Mouse (Mus musculus) embryonic facial prominence, embryonic 14.5 days (tissue): Measurements from ENCODE around the gene Rita1. TPM values are rescaled to one million over a fixed set of nuclear protein-coding genes. Genes with fewer than 3 reads are reported as not detected.
A peak's percentile ranks its signal among the peaks of the same experiment; 100 is the strongest.

Experiments
- ATAC-seq: fragments of 200-750 bp; cut with Nextera tagmentation; 2 replicates; pipeline ENCODE4 v1.8.0; 2017; ENCODE audit warnings: low read depth, moderate number of reproducible peaks, moderate TSS enrichment
- DNase-seq: peaks from one replicate; pipeline ENCODE4 v3.0.0-alpha.2; 2015; ENCODE audit warnings: low spot score
- H3K27ac ChIP-seq: fragments of 300-500 bp; sonication (generic); replicated peaks from 2 replicates; pipeline ENCODE4 v1.5.1; 2014; ENCODE audit warnings: low read depth, mild to moderate bottlenecking, low read length, moderate library complexity
- H3K27me3 ChIP-seq: fragments of 300-500 bp; sonication (generic); replicated peaks from 2 replicates; pipeline ENCODE4 v1.6.1; 2014; ENCODE audit warnings: low read length; ENCODE audit not compliant: control insufficient read depth, insufficient read depth
- H3K36me3 ChIP-seq: fragments of 300-500 bp; sonication (generic); 2 replicates; pipeline ENCODE4 v1.6.1; 2014; ENCODE audit warnings: low read length, mixed read lengths; ENCODE audit not compliant: control insufficient read depth, insufficient read depth
- H3K4me1 ChIP-seq: fragments of 300-500 bp; sonication (generic); 2 replicates; pipeline ENCODE4 v1.6.1; 2014; ENCODE audit warnings: antibody characterized with exemption, low read length; ENCODE audit not compliant: control insufficient read depth, insufficient read depth
- H3K4me2 ChIP-seq: fragments of 300-500 bp; sonication (generic); 2 replicates; pipeline ENCODE4 v1.6.1; 2014; ENCODE audit warnings: low read depth, mild to moderate bottlenecking, low read length, moderate library complexity, mixed read lengths
- H3K4me3 ChIP-seq: fragments of 300-500 bp; sonication (generic); 2 replicates; pipeline ENCODE4 v1.5.1; 2014; ENCODE audit warnings: low read depth, mild to moderate bottlenecking, low read length
- H3K9ac ChIP-seq: fragments of 300-500 bp; sonication (generic); 2 replicates; pipeline ENCODE4 v1.6.1; 2014; ENCODE audit warnings: low read depth, mild to moderate bottlenecking, low read length, moderate library complexity, mixed read lengths
- H3K9me3 ChIP-seq: fragments of 300-500 bp; sonication (generic); 2 replicates; pipeline ENCODE4 v1.6.1; 2016; ENCODE audit warnings: low read length; ENCODE audit not compliant: control insufficient read depth
- WGBS: fragments of 180-500 bp; shearing (Covaris S2); extraction: QIAGEN DNeasy Blood & Tissue Kit; methylation state at CpG from one replicate; pipeline ENCODE4 v1.1.7; 2014; 5-methylcytosine and 5-hydroxymethylcytosine counted together
- polyA plus RNA-seq: library from polyadenylated mRNA; unstranded; fragments of >200 nt; fragmentation: Nextera tagmentation; extraction: Ambion mirVana; gene quantifications from 2 replicates; pipeline ENCODE4 v1.2.1, GENCODE M21; 2014

Rita1 gene
- polyA plus RNA-seq, 1 experiment from 2014 or later, result 11.4 TPM

GRCm38 (mm10) chr5:120568336-120568768 lies 44.0 kb downstream of the Rita1 start:
- peak overlapping the region; percentile 92 for H3K27ac ChIP-seq

GRCm38 (mm10) chr5:120567761-120568211 lies 44.6 kb downstream of the Rita1 start:
- H3K9me3 ChIP-seq, result no peaks in the 10 kb centered on the region
- no peaks in the 10 kb centered on the region for H3K36me3 ChIP-seq
- H3K4me2 ChIP-seq, result peak overlapping the region; percentile 22
- peak overlapping the region; percentile 92 for H3K27ac ChIP-seq
- peak overlapping the region; percentile 21; the same call in 1 of the 2 replicates for H3K9ac ChIP-seq
- peaks cover 77% of the 10 kb centered on the region for H3K4me1 ChIP-seq
- 32% methylated on average over 14 of the region's 14 CpGs for WGBS
- no peaks in the 10 kb centered on the region for H3K27me3 ChIP-seq
- no peak overlapping the region for H3K4me3 ChIP-seq
- ATAC-seq (no peak), DNase-seq (peak; percentile 65)

More at GRCm38 (mm10) chr5:120568336-120568768, 44.0 kb downstream of the Rita1 start:
- DNase-seq (peak; percentile 60), ATAC-seq (no peak)
- 47% methylated on average over 9 of the region's 9 CpGs for WGBS
- no peak overlapping the region for H3K4me3 ChIP-seq
- H3K36me3 ChIP-seq, result no peaks in the 10 kb centered on the region
- H3K4me2 ChIP-seq, result peak overlapping the region; percentile 25; the same call in 1 of the 2 replicates
- H3K9ac ChIP-seq, result peak overlapping the region; percentile 21; the same call in 1 of the 2 replicates
- H3K27me3 ChIP-seq, result no peaks in the 10 kb centered on the region
- H3K9me3 ChIP-seq, result no peaks in the 10 kb centered on the region
- H3K4me1 ChIP-seq, result peaks cover 72% of the 10 kb centered on the region

GRCm38 (mm10) chr5:120567253-120567701 lies 45.1 kb downstream of the Rita1 start:
- WGBS, result 15% methylated on average over 21 of the region's 21 CpGs
- peak overlapping the region; percentile 32; the same call in 1 of the 2 replicates for H3K9ac ChIP-seq
- DNase-seq (peak; percentile 91), ATAC-seq (peak; percentile 65)
- no peaks in the 10 kb centered on the region for H3K36me3 ChIP-seq
- peaks cover 79% of the 10 kb centered on the region for H3K4me1 ChIP-seq
- no peaks in the 10 kb centered on the region for H3K27me3 ChIP-seq
- peak overlapping the region; percentile 92 for H3K27ac ChIP-seq
- H3K4me2 ChIP-seq, result peak overlapping the region; percentile 22
- H3K4me3 ChIP-seq, result no peak overlapping the region
- H3K9me3 ChIP-seq, result no peaks in the 10 kb centered on the region

GRCm38 (mm10) chr5:120566681-120567252 lies 45.6 kb downstream of the Rita1 start:
- Histone ChIP-seq H3K27me3 (no peaks in the 10 kb centered on the region), H3K27ac (peak overlapping the region; percentile 92), H3K9ac (peak overlapping the region; percentile 32; the same call in 1 of the 2 replicates), H3K4me3 (no peak overlapping the region), H3K4me1 (peaks cover 79% of the 10 kb centered on the region), H3K36me3 (no peaks in the 10 kb centered on the region), H3K4me2 (peak overlapping the region; percentile 22), H3K9me3 (no peaks in the 10 kb centered on the region)
- DNase-seq (peak; percentile 36), ATAC-seq (no peak)
- WGBS, result 48% methylated on average over 9 of the region's 9 CpGs

- H3K36me3 ChIP-seq, result no peaks in the 10 kb centered on the region
- DNase-seq, result peak; percentile 87
- no peaks in the 10 kb centered on the region for H3K27me3 ChIP-seq
- H3K9me3 ChIP-seq, result no peaks in the 10 kb centered on the region
- 34% methylated on average over 5 of the region's 5 CpGs for WGBS
- peaks cover 74% of the 10 kb centered on the region for H3K4me1 ChIP-seq
- no peak overlapping the region for H3K4me3 ChIP-seq
- peak; percentile 54; the same call in 1 of the 2 replicates for ATAC-seq
- no peak overlapping the region; the same call in 1 of the 2 replicates for H3K9ac ChIP-seq
- peak overlapping the region; percentile 92 for H3K27ac ChIP-seq
- no peak overlapping the region for H3K4me2 ChIP-seq
Observed at GRCm38 (mm10) chr5:120566101-120566500, 46.3 kb downstream of the Rita1 start.

GRCm38 (mm10) chr5:120565171-120565905 lies 47.1 kb downstream of the Rita1 start:
- DNase-seq (no peak), ATAC-seq (no peak)
- Histone ChIP-seq H3K4me2 (0 out of 2 replicates have a peak overlapping the region, but pooled peaks have one; percentile 3), H3K27me3 (no peaks in the 10 kb centered on the region), H3K9me3 (no peaks in the 10 kb centered on the region), H3K27ac (peak overlapping the region; percentile 92), H3K4me3 (no peak overlapping the region), H3K36me3 (no peaks in the 10 kb centered on the region), H3K4me1 (peaks cover 74% of the 10 kb centered on the region), H3K9ac (peak overlapping the region; percentile 22; the same call in 1 of the 2 replicates)
- 28% methylated on average over 15 of the region's 15 CpGs for WGBS

- no peak for DNase-seq
- 44% methylated on average over 3 of the region's 4 CpGs for WGBS
- no peaks in the 10 kb centered on the region for H3K9me3 ChIP-seq
- H3K27ac ChIP-seq, result peak overlapping the region; percentile 89
- no peak overlapping the region for H3K4me2 ChIP-seq
- H3K27me3 ChIP-seq, result no peaks in the 10 kb centered on the region
- ATAC-seq, result no peak
- no peaks in the 10 kb centered on the region for H3K36me3 ChIP-seq
- H3K4me1 ChIP-seq, result peaks cover 85% of the 10 kb centered on the region
- peak overlapping the region; percentile 35; the same call in 1 of the 2 replicates for H3K9ac ChIP-seq
- no peak overlapping the region for H3K4me3 ChIP-seq
Observed at GRCm38 (mm10) chr5:120563914-120564311, 48.5 kb downstream of the Rita1 start.

GRCm38 (mm10) chr5:120562956-120563913 lies 49.2 kb downstream of the Rita1 start:
- no peaks in the 10 kb centered on the region for H3K36me3 ChIP-seq
- no peak overlapping the region for H3K4me3 ChIP-seq
- H3K9ac ChIP-seq, result peak overlapping the region; percentile 35; the same call in 1 of the 2 replicates
- no peaks in the 10 kb centered on the region for H3K27me3 ChIP-seq
- DNase-seq, result peak; percentile 92
- ATAC-seq, result peak; percentile 54
- peak overlapping the region; percentile 89 for H3K27ac ChIP-seq
- H3K4me2 ChIP-seq, result peak overlapping the region; percentile 34
- H3K9me3 ChIP-seq, result no peaks in the 10 kb centered on the region
- WGBS, result 29% methylated on average over 28 of the region's 28 CpGs
- H3K4me1 ChIP-seq, result peaks cover 85% of the 10 kb centered on the region
